11 mouse cellular contexts compared by ENCODE assay signal in the genomic region with DNA sequence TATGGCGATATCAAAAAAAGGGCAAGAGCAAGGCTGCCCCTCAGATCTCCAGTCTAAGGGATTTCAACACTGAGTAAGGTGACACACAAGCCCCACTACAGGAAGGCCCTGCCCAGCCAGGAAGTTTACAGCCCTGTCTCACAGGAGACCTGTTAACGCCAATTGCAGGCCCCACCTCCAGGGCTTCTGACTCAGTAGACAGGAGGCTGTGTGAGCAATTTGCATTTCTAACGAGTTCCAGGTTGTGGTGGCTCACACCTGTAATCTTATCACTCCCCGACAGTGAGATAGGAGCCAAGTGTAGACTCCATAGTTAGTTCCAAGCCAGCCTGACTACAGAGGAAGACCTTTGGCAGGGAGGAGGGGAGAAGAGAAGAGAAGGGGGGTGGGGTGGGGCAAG.
DNase-seq lines count a peak whose midpoint lies in the region; ATAC-seq lines count a peak whose summit lies in the region.
"Had no signal": no experiment of that assay in that cellular context is flagged by ENCODE, and none has a peak within 500 bp of the region (broad histone marks: within the 10 kb centered on the region; RNA-seq: fewer than 3 reads in every experiment).

No protein-coding gene starts in this region.

- intact Hi-C loops in left cerebral cortex, postnatal 25 days (cut with DNase I): no loop called here

- peak; percentile 17 for DNase-seq in 3T3-L1 (ENCODE audit: low read depth, low spot score)
- peak; percentile 48 for DNase-seq in CD4-positive helper T cell, adult 2 months (ENCODE audit: low read depth, low spot score)
- peak; percentile 14 for DNase-seq in induced T-regulatory cell, adult 2 months (ENCODE audit: low read depth)
- DNase-seq in adrenal gland, postnatal 14 days: no peak
- no peak for DNase-seq in left cerebral cortex, postnatal 25 days (ENCODE audit: low spot score in 2 of 2)
- DNase-seq in left cerebral cortex, adult 9 months (ENCODE audit: low spot score in 2 of 2): no peak
- DNase-seq in kidney, postnatal 36 days: no peak

- ATAC-seq in neutrophil, adult 5-6 weeks (ENCODE audit: extremely low read depth, insufficient number of reproducible peaks, low FRiP score, poor library complexity, severe bottlenecking): peak; percentile 48; the same call in 1 of the 2 replicates
- ATAC-seq: liver, embryonic 12.5 days; midbrain, embryonic 15.5 days; Patski had no signal

Comparison
In these comparisons a context has a peak if more than half of its experiments do, and no peak if none do; other contexts are left out.
1. DNase-seq: peak in 3T3-L1 (single experiment), CD4-positive helper T cell, adult 2 months (single experiment) and induced T-regulatory cell, adult 2 months (single experiment); none in adrenal gland, postnatal 14 days (single experiment), left cerebral cortex, postnatal 25 days (0 of 2), left cerebral cortex, adult 9 months (0 of 2) and kidney, postnatal 36 days (0 of 2).